Mouse (Mus musculus) kidney, embryonic 16.5 days (tissue): Measurements from ENCODE around the gene Lrg1. TPM values are rescaled to one million over a fixed set of nuclear protein-coding genes. Genes with fewer than 3 reads are reported as not detected.

ENCODE experiments used
- ATAC-seq: fragments of 200-750 bp; cut with Nextera tagmentation; 2 replicates; pipeline ENCODE4 v1.8.0; 2017; ENCODE audit warnings: moderate TSS enrichment; ENCODE audit not compliant: low FRiP score, low TSS enrichment
- H3K27ac ChIP-seq: fragments of 300-500 bp; sonication (generic); 2 replicates; pipeline ENCODE4 v1.5.1; 2014; ENCODE audit warnings: low read length
- H3K27me3 ChIP-seq: fragments of 300-500 bp; sonication (generic); 2 replicates; pipeline ENCODE4 v1.6.1; 2014; ENCODE audit warnings: low read length, control low read depth, mixed read lengths; ENCODE audit not compliant: insufficient read depth
- H3K36me3 ChIP-seq: fragments of 300-500 bp; sonication (generic); 2 replicates; pipeline ENCODE4 v1.6.1; 2014; ENCODE audit warnings: low read length, control low read depth, mixed read lengths; ENCODE audit not compliant: insufficient read depth
- H3K4me1 ChIP-seq: fragments of 300-500 bp; sonication (generic); 2 replicates; pipeline ENCODE4 v1.6.1; 2014; ENCODE audit warnings: low read length, control low read depth, mixed read lengths; ENCODE audit not compliant: insufficient read depth
- H3K4me2 ChIP-seq: fragments of 300-500 bp; sonication (generic); replicated peaks from 2 replicates; pipeline ENCODE4 v1.6.1; 2014; ENCODE audit warnings: low read depth, low read length
- H3K4me3 ChIP-seq: fragments of 300-500 bp; sonication (generic); 2 replicates; pipeline ENCODE4 v1.5.1; 2014; ENCODE audit warnings: mild to moderate bottlenecking, low read length
- H3K9ac ChIP-seq: fragments of 300-500 bp; sonication (generic); replicated peaks from 2 replicates; pipeline ENCODE4 v1.6.1; 2014; ENCODE audit warnings: low read length
- H3K9me3 ChIP-seq: fragments of 300-500 bp; sonication (generic); 2 replicates; pipeline ENCODE4 v1.6.1; 2016; ENCODE audit warnings: low read length, control low read depth
- WGBS: fragments of 180-500 bp; shearing (Covaris S2); extraction: QIAGEN DNeasy Blood & Tissue Kit; methylation state at CpG from one replicate; pipeline ENCODE4 v1.1.7; 2014; 5-methylcytosine and 5-hydroxymethylcytosine counted together
- polyA plus RNA-seq: library from polyadenylated mRNA; unstranded; fragments of >200 nt; fragmentation: Nextera tagmentation; extraction: Ambion mirVana; gene quantifications from 2 replicates; pipeline ENCODE4 v1.2.1, GENCODE M21; 2015

The Lrg1 gene
- polyA plus RNA-seq, 1 experiment from 2014 or later, result 0.62 TPM

DNA sequence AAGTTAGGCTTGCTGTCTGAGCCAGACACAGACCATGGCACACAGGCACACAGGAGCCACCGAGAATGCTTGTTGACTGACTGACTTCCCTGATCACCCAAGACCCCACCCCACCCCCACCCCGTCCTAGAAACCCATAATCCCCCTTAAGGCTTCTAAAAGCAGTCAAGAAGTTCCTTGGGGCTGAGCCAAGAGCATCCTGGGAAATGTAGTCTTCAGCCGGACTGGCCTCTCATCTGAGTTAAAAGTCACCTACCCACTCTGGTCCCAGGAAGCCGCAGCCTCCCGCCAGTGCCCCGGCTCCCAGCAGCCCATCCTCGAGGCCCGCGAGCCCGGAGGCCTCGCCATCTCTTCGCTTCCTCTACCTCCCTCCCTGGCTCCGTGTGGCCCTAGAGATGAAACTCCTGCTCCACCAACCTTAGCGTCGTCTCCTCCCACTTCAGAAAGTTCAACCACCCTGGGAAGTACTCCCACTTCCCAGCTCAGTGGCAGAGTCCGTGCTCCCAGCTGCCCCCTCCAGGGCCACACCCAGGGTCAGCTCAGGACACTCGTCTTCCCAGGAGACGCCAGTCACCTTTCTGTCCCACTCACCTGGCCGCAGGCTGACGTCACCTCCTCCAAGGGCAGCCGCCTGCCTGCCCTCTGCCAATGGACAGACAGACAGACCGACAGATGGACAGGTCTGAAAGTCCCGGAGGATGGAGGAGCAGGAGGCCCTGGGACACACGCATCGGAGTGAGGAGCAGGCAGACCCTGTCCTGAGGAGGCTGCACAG is 16.2 kb upstream of the Lrg1 start:
- H3K27ac ChIP-seq, result no peak overlapping the region
- 15% methylated on average over 25 of the region's 25 CpGs for WGBS
- H3K4me1 ChIP-seq, result peaks cover 41% of the 10 kb centered on the region
- H3K27me3 ChIP-seq, result peaks cover 39% of the 10 kb centered on the region
- ATAC-seq, result no peak
- H3K4me2 ChIP-seq, result peak overlapping the region; percentile 46
- H3K4me3 ChIP-seq, result peak overlapping the region; percentile 24
- no peaks in the 10 kb centered on the region for H3K9me3 ChIP-seq
- H3K36me3 ChIP-seq, result no peaks in the 10 kb centered on the region
- no peak overlapping the region for H3K9ac ChIP-seq

DNA sequence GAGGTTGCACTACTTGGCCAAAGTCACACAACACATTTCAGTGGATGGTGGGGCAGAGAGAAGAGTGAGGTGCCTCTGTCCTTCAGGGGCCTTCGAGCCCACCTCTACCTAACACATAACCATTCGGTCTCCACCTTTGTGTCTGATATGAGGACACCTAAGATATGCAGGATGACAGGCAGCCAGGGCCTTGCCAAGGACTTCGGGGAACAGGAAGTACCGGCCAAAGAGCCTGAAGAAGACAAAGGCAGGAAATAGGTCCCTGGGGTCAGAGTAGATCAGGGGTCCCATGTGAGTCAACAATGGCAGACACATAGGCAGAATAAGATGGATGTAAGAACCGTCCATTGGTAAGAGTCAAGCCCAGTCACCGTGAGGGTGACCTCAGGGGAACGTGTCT is 14.8 kb upstream of the Lrg1 start:
- no peak overlapping the region for H3K4me3 ChIP-seq
- no peaks in the 10 kb centered on the region for H3K36me3 ChIP-seq
- ATAC-seq, result no peak
- H3K9ac ChIP-seq, result no peak overlapping the region
- H3K4me2 ChIP-seq, result no peak overlapping the region
- 78% methylated on average over 7 of the region's 7 CpGs for WGBS
- no peaks in the 10 kb centered on the region for H3K9me3 ChIP-seq
- peaks cover 26% of the 10 kb centered on the region for H3K27me3 ChIP-seq
- no peak overlapping the region for H3K27ac ChIP-seq
- peaks cover 31% of the 10 kb centered on the region for H3K4me1 ChIP-seq

GRCm38 (mm10) chr17:56134463-56134971 is 12.7 kb upstream of the Lrg1 start:
- ATAC-seq, result 0 out of 2 replicates have a peak, but pooled peaks have one; percentile 7
- no peaks in the 10 kb centered on the region for H3K9me3 ChIP-seq
- peak overlapping the region; percentile 47; the same call in 1 of the 2 replicates for H3K27ac ChIP-seq
- H3K4me2 ChIP-seq, result peak overlapping the region; percentile 59
- H3K9ac ChIP-seq, result peak overlapping the region; percentile 46
- H3K4me3 ChIP-seq, result peak overlapping the region; percentile 38
- WGBS, result 3% methylated on average over 27 of the region's 27 CpGs
- peaks cover 8% of the 10 kb centered on the region for H3K27me3 ChIP-seq
- peaks cover 24% of the 10 kb centered on the region for H3K4me1 ChIP-seq
- no peaks in the 10 kb centered on the region for H3K36me3 ChIP-seq

- Histone ChIP-seq H3K4me1 (peaks cover 21% of the 10 kb centered on the region), H3K9ac (0 out of 2 replicates have a peak overlapping the region, but pooled peaks have one; percentile 46), H3K4me2 (peak overlapping the region; percentile 59), H3K27me3 (0 out of 2 replicates have a peak, but pooled peaks cover under 1% of the 10 kb centered on the region), H3K36me3 (no peaks in the 10 kb centered on the region), H3K9me3 (no peaks in the 10 kb centered on the region), H3K27ac (peak overlapping the region; percentile 63), H3K4me3 (peak overlapping the region; percentile 38)
- 19% methylated on average over 18 of the region's 21 CpGs for whole genome bisulfite sequencing
- ATAC-seq, result peak; percentile 80
Observed at GRCm38 (mm10) chr17:56133457-56134363, 11.9 kb upstream of the Lrg1 start.

DNA sequence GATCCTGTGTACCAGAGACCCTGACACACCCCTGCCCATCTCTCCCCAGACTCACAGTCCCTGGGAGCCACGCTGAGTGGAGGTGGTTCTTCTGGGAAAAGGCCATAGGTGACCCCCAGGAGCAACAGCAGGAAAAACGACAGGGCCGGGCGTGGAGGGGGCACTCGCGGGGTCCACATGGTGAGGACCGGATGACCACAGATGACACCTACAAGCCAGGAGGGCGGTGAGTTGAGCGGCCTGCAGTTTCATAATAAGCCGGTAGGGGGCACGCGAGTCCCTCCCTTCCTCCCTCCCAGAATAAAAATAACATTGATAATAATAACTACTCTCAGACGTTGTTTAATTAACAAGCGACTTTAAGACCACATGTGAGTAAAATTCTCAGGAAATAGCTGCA is 10.9 kb upstream of the Lrg1 start:
- H3K4me1 ChIP-seq, result peaks cover 15% of the 10 kb centered on the region
- 3% methylated on average over 14 of the region's 14 CpGs for WGBS
- H3K36me3 ChIP-seq, result no peaks in the 10 kb centered on the region
- 0 out of 2 replicates have a peak overlapping the region, but pooled peaks have one; percentile 13 for H3K4me2 ChIP-seq
- no peak overlapping the region; the same call in 1 of the 2 replicates for H3K4me3 ChIP-seq
- H3K9ac ChIP-seq, result no peak overlapping the region
- H3K9me3 ChIP-seq, result no peaks in the 10 kb centered on the region
- no peak overlapping the region for H3K27ac ChIP-seq
- no peaks in the 10 kb centered on the region for H3K27me3 ChIP-seq
- no peak for ATAC-seq

- peaks cover 13% of the 10 kb centered on the region for H3K4me1 ChIP-seq
- no peak overlapping the region for H3K4me3 ChIP-seq
- no peak overlapping the region for H3K9ac ChIP-seq
- peak; percentile 13; the same call in 1 of the 2 replicates for ATAC-seq
- H3K27me3 ChIP-seq, result no peaks in the 10 kb centered on the region
- no peaks in the 10 kb centered on the region for H3K9me3 ChIP-seq
- H3K4me2 ChIP-seq, result no peak overlapping the region
- H3K36me3 ChIP-seq, result no peaks in the 10 kb centered on the region
- WGBS, result 42% methylated on average over 7 of the region's 7 CpGs
- H3K27ac ChIP-seq, result no peak overlapping the region
Observed at GRCm38 (mm10) chr17:56131814-56132213, 10.0 kb upstream of the Lrg1 start.

GRCm38 (mm10) chr17:56131136-56131535 is 9.3 kb upstream of the Lrg1 start:
- no peak for ATAC-seq
- Histone ChIP-seq H3K36me3 (no peaks in the 10 kb centered on the region), H3K27ac (no peak overlapping the region), H3K4me3 (no peak overlapping the region), H3K9ac (no peak overlapping the region), H3K4me1 (peaks cover 13% of the 10 kb centered on the region), H3K27me3 (no peaks in the 10 kb centered on the region), H3K9me3 (no peaks in the 10 kb centered on the region), H3K4me2 (no peak overlapping the region)
- WGBS, result 92% methylated on average over 10 of the region's 10 CpGs

DNA sequence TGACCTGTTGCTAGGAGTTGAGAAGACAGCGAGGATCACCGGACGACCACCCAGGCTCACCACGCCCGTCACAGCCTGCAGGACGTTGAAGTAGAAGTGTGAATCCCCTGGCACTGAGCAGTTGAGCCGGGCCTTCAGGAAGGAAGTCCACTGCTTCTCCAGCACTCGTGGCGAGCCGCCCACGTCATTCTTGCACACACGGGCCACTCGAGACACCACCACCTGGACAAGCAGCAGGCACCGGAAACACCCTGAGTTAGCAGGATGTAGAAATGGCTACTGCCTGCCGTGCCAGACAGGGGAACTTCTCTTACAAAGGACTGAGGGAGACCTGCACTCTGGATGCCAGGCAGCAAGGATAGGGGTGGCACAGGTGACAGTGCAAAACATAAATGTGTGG is 6.4 kb upstream of the Lrg1 start:
- Histone ChIP-seq H3K27me3 (peaks cover 17% of the 10 kb centered on the region), H3K9me3 (peaks cover 2% of the 10 kb centered on the region), H3K4me2 (no peak overlapping the region), H3K27ac (no peak overlapping the region), H3K4me1 (peaks cover 12% of the 10 kb centered on the region), H3K9ac (no peak overlapping the region), H3K4me3 (no peak overlapping the region), H3K36me3 (no peaks in the 10 kb centered on the region)
- no peak for ATAC-seq
- WGBS, result 74% methylated on average over 15 of the region's 15 CpGs

GRCm38 (mm10) chr17:56126175-56126574 is 4.4 kb upstream of the Lrg1 start:
- peaks cover 9% of the 10 kb centered on the region for H3K4me1 ChIP-seq
- H3K36me3 ChIP-seq, result 0 out of 2 replicates have a peak, but pooled peaks cover 10% of the 10 kb centered on the region
- H3K4me2 ChIP-seq, result no peak overlapping the region
- no peak for ATAC-seq
- H3K4me3 ChIP-seq, result no peak overlapping the region
- H3K27me3 ChIP-seq, result peaks cover 37% of the 10 kb centered on the region
- H3K9me3 ChIP-seq, result peaks cover 15% of the 10 kb centered on the region
- 72% methylated on average over 11 of the region's 11 CpGs for WGBS
- no peak overlapping the region for H3K9ac ChIP-seq
- no peak overlapping the region for H3K27ac ChIP-seq
